Mouse (Mus musculus) brain, embryonic 14.5 days (tissue): ENCODE results near the gene Fndc7.

Experiments used
- CTCF ChIP-seq: fragments of 200-500 bp; IDR thresholded peaks from 2 replicates; pipeline ENCODE4 v1.5.1; 2012; ENCODE audit warnings: inconsistent platforms, mild to moderate bottlenecking, moderate library complexity, borderline replicate concordance; ENCODE audit not compliant: insufficient read depth, insufficient read length; ENCODE audit errors: extremely low read depth
- POLR2A ChIP-seq: fragments of 200-500 bp; IDR thresholded peaks from 2 replicates; pipeline ENCODE4 v1.6.1; 2012; ENCODE audit warnings: mild to moderate bottlenecking, inconsistent platforms, borderline replicate concordance; ENCODE audit not compliant: poor library complexity, insufficient read depth, insufficient read length, severe bottlenecking; ENCODE audit errors: extremely low read depth

- no peak for TF ChIP-seq POLR2A
- TF ChIP-seq CTCF, result no peak
Observed at GRCm38 (mm10) chr3:108918852-108919251, 29.0 kb upstream of the Fndc7 start.
